Mouse (Mus musculus) myocyte (in vitro differentiated cells): ENCODE measurements around the gene Wdpcp.

ENCODE experiments used
- POLR2A ChIP-seq: IDR thresholded peaks from one replicate; pipeline ENCODE4 v1.6.1; 2011; ENCODE audit warnings: low read depth, mild to moderate bottlenecking, control low read depth, moderate library complexity; ENCODE audit not compliant: insufficient read length
- USF1 ChIP-seq: IDR thresholded peaks from one replicate; pipeline ENCODE4 v1.6.1; 2011; ENCODE audit warnings: low read depth, mild to moderate bottlenecking, control low read depth, moderate library complexity

GRCm38 (mm10) chr11:21690730-21691129, 118.7 kb downstream of the Wdpcp start:
- TF ChIP-seq POLR2A (no peak), USF1 (no peak)
